Mouse (Mus musculus) erythroblast, embryonic 14.5 days (primary cell): ENCODE measurements around the gene Ccl17. TPM values are rescaled to one million over a fixed set of nuclear protein-coding genes. Genes with fewer than 3 reads are reported as not detected.

Source experiments
- H3K27me3 ChIP-seq: 2 replicates; pipeline ENCODE4 v1.6.1; 2012; ENCODE audit warnings: inconsistent platforms; ENCODE audit not compliant: control insufficient read depth
- H3K36me3 ChIP-seq: 2 replicates; pipeline ENCODE4 v1.6.1; 2012; ENCODE audit warnings: mild to moderate bottlenecking, inconsistent platforms; ENCODE audit not compliant: control insufficient read depth
- H3K4me1 ChIP-seq: 2 replicates; pipeline ENCODE4 v1.6.1; 2012; ENCODE audit warnings: inconsistent platforms; ENCODE audit not compliant: control insufficient read depth
- H3K4me3 ChIP-seq: replicated peaks from 2 replicates; pipeline ENCODE3; 2012; ENCODE audit warnings: moderate library complexity, mild to moderate bottlenecking, inconsistent platforms
- H3K9me3 ChIP-seq: 2 replicates; pipeline ENCODE4 v1.6.1; 2012; ENCODE audit warnings: low read length, inconsistent platforms, mixed read lengths; ENCODE audit not compliant: control insufficient read depth
- GATA1 ChIP-seq: IDR thresholded peaks from 2 replicates; pipeline ENCODE4 v1.6.1; 2012; ENCODE audit warnings: low read length, inconsistent platforms, mixed read lengths
- TAL1 ChIP-seq: IDR thresholded peaks from 3 replicates; pipeline ENCODE4 v1.6.1; 2012; ENCODE audit warnings: low read length, inconsistent platforms, mixed read lengths
- polyA plus RNA-seq: library from polyadenylated mRNA; stranded (reverse); fragments of >175 nt; gene quantifications from 2 replicates; pipeline ENCODE4 v1.2.3, GENCODE M21; 2012

The Ccl17 gene
- polyA plus RNA-seq, 1 experiment, result not detected

- Histone ChIP-seq H3K4me1 (peaks cover 76% of the 10 kb centered on the region), H3K9me3 (no peaks in the 10 kb centered on the region), H3K36me3 (peaks cover 77% of the 10 kb centered on the region), H3K4me3 (no peak overlapping the region), H3K27me3 (no peaks in the 10 kb centered on the region)
- TF ChIP-seq TAL1 (no peak), GATA1 (no peak)
Observed at GRCm38 (mm10) chr8:94861352-94861910, 51.2 kb downstream of the Ccl17 start.

Other genes with a start within 250 kb of the Ccl17 start
- 0.28 and 0.41 TPM in 2 replicates for gene Rspry1, start 208.5 kb upstream of the Ccl17 start, polyA plus RNA-seq
- gene Fam192a, start 208.5 kb upstream of the Ccl17 start, polyA plus RNA-seq, result 0.93 and 3.9 TPM in 2 replicates
- 2.4 and 3.1 TPM in 2 replicates for gene Arl2bp, start 143.9 kb upstream of the Ccl17 start, polyA plus RNA-seq
- gene Pllp, start 114.2 kb upstream of the Ccl17 start, polyA plus RNA-seq, result not detected in 2 replicates
- gene Ccl22, start 64.9 kb upstream of the Ccl17 start, polyA plus RNA-seq, result 0.09 and 0.23 TPM in 2 replicates
- 0.01 TPM in 1 of 2 replicates, not detected in the other for gene Cx3cl1, start 38.4 kb upstream of the Ccl17 start, polyA plus RNA-seq
- 6.4 and 9.5 TPM in 2 replicates for gene Coq9, start 27.9 kb downstream of the Ccl17 start, polyA plus RNA-seq
- 37.6 and 98.2 TPM in 2 replicates for gene Ciapin1, start 27.9 kb downstream of the Ccl17 start, polyA plus RNA-seq
- 3.5 and 4.1 TPM in 2 replicates for gene Polr2c, start 47.0 kb downstream of the Ccl17 start, polyA plus RNA-seq
- gene Dok4, start 65.9 kb downstream of the Ccl17 start, polyA plus RNA-seq, result 11.8 and 12.5 TPM in 2 replicates
- 0.02 and 0.06 TPM in 2 replicates for gene Ccdc102a, start 107.6 kb downstream of the Ccl17 start, polyA plus RNA-seq
- 0.03 TPM in 1 of 2 replicates, not detected in the other for gene Adgrg5, start 113.2 kb downstream of the Ccl17 start, polyA plus RNA-seq
- gene Adgrg1, start 164.3 kb downstream of the Ccl17 start, polyA plus RNA-seq, result 14.3 and 18.4 TPM in 2 replicates
- 0.08 and 0.17 TPM in 2 replicates for gene Adgrg3, start 207.2 kb downstream of the Ccl17 start, polyA plus RNA-seq
- gene Drc7, start 244.7 kb downstream of the Ccl17 start, polyA plus RNA-seq, result not detected in 2 replicates